Mouse (Mus musculus) lung, adult 18-20 months (tissue): ENCODE measurements around the gene P2ry12.

Experiments
- DNase-seq, 2 experiments: peaks; one replicate each; pipeline ENCODE4 v3.0.0; 2022; ENCODE audit warnings: mixed read lengths in 2 of 2

Gene P2ry12

GRCm38 (mm10) chr3:59262704-59263103 is at the start of gene P2ry12:
TSS of gene P2ry12 (minus strand) at chr3:59262871.
- DNase-seq = no peak

GRCm38 (mm10) chr3:59305518-59305917 is 42.8 kb upstream of the P2ry12 start:
- no peak for DNase-seq

GRCm38 (mm10) chr3:59304944-59305343 is 42.3 kb upstream of the P2ry12 start:
- no peak for DNase-seq

GRCm38 (mm10) chr3:59297653-59298052 is 35.0 kb upstream of the P2ry12 start:
- no peak for DNase-seq

- DNase-seq = no peak
These were observed 34.0 kb upstream of the P2ry12 start for GRCm38 (mm10) chr3:59296563-59297130.

GRCm38 (mm10) chr3:59295699-59296562 is 33.3 kb upstream of the P2ry12 start:
- no peak for DNase-seq

GRCm38 (mm10) chr3:59293437-59294199 is 30.9 kb upstream of the P2ry12 start:
- no peak for DNase-seq

- no peak for DNase-seq
These were observed 27.9 kb upstream of the P2ry12 start for GRCm38 (mm10) chr3:59290551-59290950.

GRCm38 (mm10) chr3:59278620-59279019 is 15.9 kb upstream of the P2ry12 start:
- DNase-seq = no peak

- DNase-seq = no peak
These were observed 15.5 kb upstream of the P2ry12 start for GRCm38 (mm10) chr3:59278254-59278533.

- DNase-seq = no peak
These were observed 15.0 kb upstream of the P2ry12 start for GRCm38 (mm10) chr3:59277502-59278253.

GRCm38 (mm10) chr3:59270811-59271210 is 8.1 kb upstream of the P2ry12 start:
- DNase-seq = no peak

GRCm38 (mm10) chr3:59263988-59264387 is 1.3 kb upstream of the P2ry12 start:
- DNase-seq = peak; percentile 26 to 32

GRCm38 (mm10) chr3:59263417-59263816 is 746 bp upstream of the P2ry12 start:
- DNase-seq = no peak

- no peak for DNase-seq
These were observed 780 bp downstream of the P2ry12 start for GRCm38 (mm10) chr3:59261709-59262472.

GRCm38 (mm10) chr3:59260745-59261144 is 1.9 kb downstream of the P2ry12 start:
- peak in 1 of 2 experiments; percentile 5 for DNase-seq

GRCm38 (mm10) chr3:59257740-59258664 is 4.7 kb downstream of the P2ry12 start:
- no peak for DNase-seq

- no peak for DNase-seq
These were observed 12.2 kb downstream of the P2ry12 start for GRCm38 (mm10) chr3:59250454-59250853.

- no peak for DNase-seq
These were observed 14.6 kb downstream of the P2ry12 start for GRCm38 (mm10) chr3:59248031-59248430.

GRCm38 (mm10) chr3:59243384-59243783 is 19.3 kb downstream of the P2ry12 start:
- DNase-seq = peak in 1 of 2 experiments; percentile 16

GRCm38 (mm10) chr3:59234878-59235277 is 27.8 kb downstream of the P2ry12 start:
- no peak for DNase-seq
